Mouse (Mus musculus): Measurements from ENCODE around the gene Zfp560.
A peak's percentile ranks its signal among the peaks of the same experiment; 100 is the strongest.
"Not testable (repeated sequence)": the region's sequence is repeated elsewhere in the genome, so short reads cannot be mapped to it uniquely, and the experiment has no call there.

The Zfp560 gene

DNA sequence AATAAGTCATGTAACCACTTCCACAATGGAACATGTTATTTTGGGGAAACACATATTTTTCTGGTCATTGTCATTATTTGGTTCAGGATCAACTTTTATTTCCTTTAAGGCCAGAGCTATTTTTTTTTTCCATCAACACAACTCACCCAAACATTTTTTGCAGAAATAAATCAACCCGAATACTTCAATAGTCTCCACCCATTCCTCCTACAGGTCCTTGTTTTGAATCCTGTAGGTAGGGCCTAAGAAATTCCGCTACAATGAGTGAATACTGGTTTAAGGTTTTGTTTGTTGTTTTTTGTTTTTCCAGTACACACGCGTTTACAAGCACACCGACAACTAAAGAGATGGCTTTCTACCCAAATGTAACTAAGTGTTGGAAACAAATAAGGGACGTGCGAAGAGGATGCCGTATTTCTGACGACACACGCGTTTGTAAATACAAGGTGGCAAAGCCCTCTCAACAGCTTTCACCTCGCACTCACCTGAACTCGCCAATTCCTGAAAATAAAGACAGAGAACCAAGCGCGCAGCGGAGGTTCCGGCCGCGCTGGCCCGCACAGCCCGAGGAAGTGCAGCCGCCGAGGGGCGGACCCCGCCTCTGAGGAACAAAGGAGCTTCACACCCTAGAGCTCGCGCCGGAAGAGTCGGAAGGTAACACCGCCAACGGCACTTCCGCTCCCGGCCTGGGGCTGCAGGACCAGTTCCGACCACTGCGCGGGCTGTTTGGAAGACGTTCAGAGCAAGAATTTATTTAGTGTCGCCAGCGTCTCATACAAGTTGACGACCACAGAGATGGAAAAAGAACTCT lies at the start of gene Zfp560:
Gene Zfp560, minus strand, starts transcription at position 646 of the 811 bp plus-strand sequence.
- peak; percentile 82 to 90 for DNase-seq (ENCODE audit: low spot score in 2 of 2)

DNA sequence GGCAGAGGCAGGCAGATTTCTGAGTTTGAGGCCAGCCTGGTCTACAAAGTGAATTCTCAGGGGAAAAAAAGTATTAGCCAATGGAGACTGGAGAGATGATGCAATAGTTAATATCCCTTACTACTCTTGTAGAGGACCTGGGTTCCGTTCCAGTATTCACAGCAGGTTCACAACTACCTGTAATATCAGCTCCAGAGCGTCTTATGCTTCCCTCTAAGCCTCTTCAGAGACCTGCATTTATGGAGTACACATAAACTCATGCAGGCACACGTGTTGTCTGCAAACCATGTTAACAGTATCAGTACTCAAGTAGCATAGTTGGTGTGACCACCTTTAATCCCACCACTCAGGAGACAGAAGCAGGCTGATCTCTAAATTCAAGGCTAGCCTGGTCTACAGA lies 45.0 kb upstream of the Zfp560 start:
- DNase-seq (ENCODE audit: low spot score in 2 of 2) = no peak

DNA sequence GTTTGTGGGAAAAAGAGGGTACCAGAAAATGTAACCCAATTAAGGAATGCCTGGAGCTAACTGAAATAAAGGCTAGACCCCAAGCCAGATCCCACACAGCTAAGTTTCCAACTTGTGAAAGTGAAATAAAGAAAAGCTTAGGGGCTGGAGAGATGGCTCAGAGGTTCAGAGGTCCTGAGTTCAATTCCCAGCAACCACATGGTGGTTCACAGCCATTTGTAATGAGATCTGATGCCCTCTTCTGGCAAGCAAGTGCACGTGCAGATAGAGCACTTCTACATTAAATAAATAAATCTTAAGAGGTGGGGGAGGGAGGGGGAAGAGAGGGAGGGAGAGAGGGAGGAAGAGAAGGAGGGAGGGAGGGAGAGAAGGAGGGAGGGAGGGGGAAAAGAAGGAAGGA lies 26.5 kb upstream of the Zfp560 start:
- no peak for DNase-seq (ENCODE audit: low spot score in 2 of 2)

DNA sequence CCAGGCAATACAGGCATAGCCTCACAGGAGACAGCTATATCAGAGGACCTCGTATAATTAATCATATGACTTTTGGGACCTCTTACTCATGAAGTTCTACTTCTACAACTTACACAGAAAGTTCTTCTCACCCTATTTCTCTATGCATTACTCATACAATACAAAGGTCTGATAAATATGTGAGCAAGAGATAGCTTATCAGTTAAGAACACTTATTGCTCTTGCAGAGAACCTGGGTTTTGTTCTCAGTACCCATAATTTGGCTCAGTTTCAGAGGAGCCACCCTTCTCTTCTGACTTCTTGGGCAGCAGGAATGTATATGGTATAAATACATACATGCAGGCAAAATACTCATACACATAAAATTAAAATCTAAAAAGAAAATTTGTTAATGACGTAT lies 24.3 kb upstream of the Zfp560 start:
- no peak for DNase-seq (ENCODE audit: low spot score in 2 of 2)

DNA sequence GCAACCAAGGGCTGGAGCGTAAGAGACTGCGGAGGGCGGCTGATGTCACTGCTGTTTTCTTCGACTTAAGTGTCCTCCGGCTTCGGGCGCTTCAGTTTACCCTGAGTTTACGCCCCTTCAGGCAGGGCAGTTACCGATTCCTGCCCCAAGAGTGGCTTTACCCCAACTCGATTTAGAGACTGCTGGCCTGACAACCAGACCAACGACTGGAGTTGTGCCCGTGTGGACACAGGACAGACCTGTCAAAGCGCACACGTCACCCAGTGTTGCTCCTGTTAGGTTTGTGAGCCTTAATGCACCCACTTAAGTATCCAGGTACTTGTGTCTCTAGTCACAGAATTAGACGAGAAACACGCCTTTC lies 346 bp upstream of the Zfp560 start:
- no peak for DNase-seq (ENCODE audit: low spot score in 2 of 2)

DNA sequence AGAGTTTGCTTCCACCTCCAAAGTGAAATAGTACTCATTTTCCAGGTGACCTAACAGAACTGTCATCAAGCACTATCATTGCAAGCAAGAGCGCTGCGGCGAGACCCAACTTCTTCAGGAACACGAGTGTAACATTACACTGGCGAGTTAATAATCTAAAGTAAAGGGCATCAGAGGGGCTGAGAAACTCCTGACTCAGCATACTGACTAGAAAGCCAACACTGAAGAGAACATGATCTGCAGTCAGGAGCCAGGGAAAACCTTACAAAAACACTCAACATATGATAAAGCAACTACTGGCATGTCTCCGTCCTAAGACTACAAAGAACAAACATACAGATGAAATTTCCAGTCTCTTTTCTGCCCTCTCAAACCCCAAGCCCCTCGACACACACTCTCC lies 1.3 kb downstream of the Zfp560 start:
- DNase-seq (ENCODE audit: low spot score in 2 of 2) = no peak

DNA sequence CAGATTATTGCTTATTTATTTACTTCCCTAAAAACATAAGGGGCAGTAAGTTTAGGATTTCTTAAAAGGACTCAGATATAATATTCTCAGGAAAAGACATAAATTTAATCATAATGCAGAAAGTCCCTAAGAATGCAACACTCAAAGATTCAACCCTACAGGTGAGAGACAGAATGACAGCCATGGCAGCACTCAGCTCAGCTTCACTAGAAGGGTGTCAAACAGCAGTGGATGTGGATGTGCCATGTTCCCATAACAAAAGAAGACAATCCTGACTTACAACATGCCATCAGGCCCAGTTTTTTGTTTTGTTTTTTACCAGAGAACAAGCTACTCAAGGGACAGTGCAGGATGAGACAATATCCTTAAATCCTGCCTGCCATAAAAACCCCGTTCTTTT lies 10.3 kb downstream of the Zfp560 start:
- DNase-seq (ENCODE audit: low spot score in 2 of 2) = no peak

DNA sequence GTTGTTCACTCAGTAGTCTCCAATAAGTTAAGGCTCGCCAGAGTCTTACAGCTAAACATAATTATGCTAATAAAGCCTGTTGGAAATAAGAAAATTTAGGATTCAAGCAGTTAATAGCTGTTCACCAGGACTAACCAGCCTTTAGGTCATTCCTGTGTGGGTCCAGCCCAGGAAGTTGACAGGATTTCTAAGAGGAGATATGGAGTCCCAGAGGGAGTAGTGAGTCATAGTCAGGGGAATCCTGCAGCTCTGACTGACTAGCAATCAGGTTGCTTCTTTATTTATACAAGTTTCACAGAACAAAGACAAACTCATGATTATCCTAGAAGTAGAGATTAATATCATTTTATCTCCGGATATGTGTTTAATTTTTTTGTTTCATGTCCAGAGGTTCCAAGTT lies 17.7 kb downstream of the Zfp560 start:
- no peak for DNase-seq (ENCODE audit: low spot score in 2 of 2)

DNA sequence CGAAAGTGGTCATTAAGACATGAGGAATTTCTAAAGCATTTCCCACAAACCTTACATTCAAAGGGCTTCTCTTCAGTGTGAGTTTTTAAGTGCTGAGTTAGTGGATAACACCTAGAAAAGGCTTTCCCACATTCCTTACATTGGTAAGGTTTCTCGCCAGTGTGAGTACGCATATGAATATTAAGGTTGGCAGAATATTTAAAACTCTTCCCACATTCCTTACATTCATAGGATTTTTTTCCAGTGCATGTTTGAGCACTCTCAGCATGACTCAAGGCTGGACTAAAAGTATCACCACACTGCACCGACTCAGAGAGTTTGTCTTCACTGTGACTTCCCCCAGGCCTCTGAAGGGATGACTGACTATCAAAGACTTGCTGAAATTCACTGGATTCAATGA lies 36.5 kb downstream of the Zfp560 start:
- DNase-seq (ENCODE audit: low spot score in 2 of 2) = no peak

DNA sequence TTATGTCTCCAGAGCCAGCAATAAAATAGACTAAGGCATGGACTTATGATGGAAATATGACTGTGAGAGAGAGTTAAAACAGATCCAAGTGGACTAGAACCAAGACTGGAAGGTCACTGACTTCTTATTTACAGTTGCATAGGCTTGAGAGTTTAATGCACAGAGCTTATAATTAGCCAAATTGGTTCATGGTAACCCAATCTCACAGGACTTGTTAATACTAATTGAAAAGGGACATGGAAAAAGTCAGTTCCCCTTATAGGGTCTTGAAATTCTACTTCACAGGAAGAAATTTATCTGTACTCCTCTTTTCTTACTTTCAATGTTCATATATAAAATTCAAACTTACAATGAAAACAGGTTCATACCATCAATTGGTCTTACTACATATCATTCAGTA lies 49.0 kb downstream of the Zfp560 start, which contains the start of gene Olfr18:
Gene Olfr18, minus strand, starts transcription at position 101 of the 400 bp plus-strand sequence.
- no peak for DNase-seq (ENCODE audit: low spot score in 2 of 2)

DNA sequence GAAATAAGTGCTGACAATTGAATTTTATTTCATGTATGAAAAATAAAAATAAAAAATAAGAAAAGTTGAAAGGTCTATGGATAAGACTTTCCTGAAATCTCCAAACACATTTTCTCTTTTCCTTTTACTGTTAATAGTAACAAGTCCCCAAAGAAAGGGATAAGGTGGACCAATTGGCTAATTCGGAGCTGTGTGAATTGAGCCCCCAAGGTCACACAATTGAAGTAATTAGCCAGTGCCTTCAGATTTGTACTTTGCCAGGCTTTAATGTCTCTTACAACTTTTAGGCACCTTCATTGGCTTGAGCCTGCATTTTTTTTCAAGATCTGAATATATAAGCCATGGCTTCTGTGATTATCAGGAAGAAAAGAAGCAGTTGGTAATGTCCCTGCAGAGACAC lies 86.7 kb downstream of the Zfp560 start, which contains the start of gene Olfr873:
Gene Olfr873, plus strand, starts transcription at position 301 of the 400 bp plus-strand sequence.
- DNase-seq (ENCODE audit: low spot score in 2 of 2) = no peak

DNA sequence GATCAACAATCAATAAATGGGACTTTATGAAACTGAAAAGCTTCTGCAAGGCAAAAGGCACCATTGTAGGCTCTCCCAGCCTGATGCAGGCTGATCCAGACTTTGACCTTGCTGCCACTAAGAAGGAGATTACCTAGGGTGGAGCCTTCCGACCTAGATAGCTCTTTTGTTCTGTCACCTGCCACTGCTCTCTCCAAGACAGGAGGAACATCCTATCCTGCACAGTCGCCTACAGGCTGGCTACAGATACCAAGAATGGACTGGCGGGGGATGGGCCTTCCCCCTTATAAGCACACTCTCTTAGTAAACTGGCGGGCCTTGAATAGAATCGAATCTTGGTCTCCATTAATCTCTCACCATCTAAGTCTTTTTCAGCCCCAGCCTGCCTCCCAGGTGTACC lies 89.4 kb downstream of the Zfp560 start:
- DNase-seq (ENCODE audit: low spot score in 2 of 2) = not testable (repeated sequence)
